Mouse (Mus musculus) stomach, postnatal 0 days (tissue): Measurements from ENCODE around the gene Cebpb.

Experiments
- CTCF ChIP-seq: IDR thresholded peaks from 2 replicates; pipeline ENCODE4 v1.5.1; 2016; ENCODE audit warnings: antibody characterized with exemption, low read depth, mild to moderate bottlenecking, moderate library complexity
- EP300 ChIP-seq: optimal IDR thresholded peaks from 2 replicates; pipeline ENCODE3; 2016; ENCODE audit warnings: antibody characterized with exemption

DNA sequence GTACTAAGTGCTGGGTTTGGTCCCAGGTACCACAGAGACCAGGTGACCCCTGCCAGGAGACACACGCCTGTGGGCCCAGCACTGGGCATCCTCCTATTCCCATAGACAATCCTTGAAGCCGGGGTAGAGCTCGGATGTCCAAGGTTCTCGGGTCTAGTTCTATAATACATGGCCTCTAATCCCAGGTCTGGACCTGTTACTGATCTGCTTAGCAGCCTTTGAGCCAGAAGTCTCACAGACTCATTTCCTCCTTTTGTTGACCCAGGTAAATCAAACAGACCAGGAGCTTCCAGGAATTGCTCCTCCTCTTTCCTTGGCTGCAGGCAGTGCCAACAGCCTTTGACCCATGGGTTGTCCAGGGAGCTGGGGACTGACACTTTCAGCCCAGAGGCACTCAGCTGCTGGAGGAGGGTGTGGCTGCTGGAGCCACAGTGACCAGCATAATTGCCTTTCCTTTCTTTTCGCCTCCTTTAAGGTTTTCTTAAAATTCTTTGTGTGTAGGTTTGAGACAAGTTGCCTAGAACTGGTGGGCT, 17.5 kb upstream of the Cebpb start:
- TF ChIP-seq CTCF = no peak
- TF ChIP-seq EP300 = no peak
